Mouse (Mus musculus) gastrocnemius, adult 18-20 months (tissue): ENCODE results near the gene Wasf3. TPM values are rescaled to one million over a fixed set of nuclear protein-coding genes. Genes with fewer than 3 reads are reported as not detected.
"Not testable (repeated sequence)": the region's sequence is repeated elsewhere in the genome, so short reads cannot be mapped to it uniquely, and the experiment has no call there.

ENCODE experiments used
- DNase-seq: peaks from one replicate; pipeline ENCODE4 v3.0.0; 2021; ENCODE audit warnings: low spot score
- total RNA-seq, 2 experiments: library from RNA; stranded (reverse); gene quantifications; 2 replicates each; pipeline ENCODE4 v1.2.3; 2021

Wasf3 gene
- total RNA-seq, 2 experiments from 2014 or later = 0.78 to 0.85 TPM

DNA sequence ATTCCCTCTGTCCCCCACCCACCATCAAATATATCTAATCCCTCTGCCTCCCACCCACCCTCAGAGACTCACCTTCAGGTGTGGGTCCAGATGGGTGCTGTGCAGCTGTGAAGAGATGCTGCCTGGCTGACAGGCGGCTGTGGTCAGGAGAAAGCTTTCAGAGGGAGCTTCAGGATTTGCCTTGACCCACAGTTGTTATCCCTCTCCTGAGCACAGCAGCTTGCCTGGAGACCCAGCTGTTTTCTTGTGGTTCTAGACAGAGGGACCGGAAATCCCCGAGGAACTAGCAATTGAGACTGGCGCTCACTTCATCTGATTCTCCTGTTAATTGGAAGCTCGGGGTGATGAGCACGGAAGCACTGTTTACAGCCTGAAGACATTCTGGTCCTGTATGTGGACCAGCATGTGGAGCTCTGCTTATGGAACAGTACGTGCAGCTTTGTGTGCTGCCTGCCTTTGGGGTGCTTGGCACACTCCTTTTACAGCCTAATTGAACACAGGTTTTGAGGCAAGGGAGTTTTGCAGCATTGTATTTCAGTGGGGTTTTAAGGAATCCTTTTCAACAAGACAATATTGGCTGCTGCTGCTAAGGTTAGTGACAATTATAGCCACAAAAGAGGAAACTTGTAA, 54.5 kb downstream of the Wasf3 start:
- no peak for DNase-seq

DNA sequence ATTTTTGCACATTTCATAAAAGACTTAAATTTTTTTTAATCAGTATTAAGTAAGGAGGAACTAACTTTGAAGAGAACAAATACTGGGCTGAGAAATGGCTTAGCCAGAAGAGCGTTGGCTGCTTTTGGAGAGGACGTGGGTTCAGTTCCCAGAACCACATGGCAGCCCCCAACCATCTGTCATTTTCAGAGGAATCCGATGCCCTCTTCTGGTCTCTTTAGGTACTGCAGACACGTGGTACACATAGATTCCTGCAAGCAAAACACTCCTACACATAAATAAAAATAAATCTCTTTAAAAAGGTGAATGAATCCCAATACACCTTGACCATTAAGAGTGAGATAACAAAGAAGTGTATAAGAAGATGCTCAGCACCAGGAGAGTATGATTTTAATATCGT, 55.5 kb downstream of the Wasf3 start:
- no peak for DNase-seq

DNA sequence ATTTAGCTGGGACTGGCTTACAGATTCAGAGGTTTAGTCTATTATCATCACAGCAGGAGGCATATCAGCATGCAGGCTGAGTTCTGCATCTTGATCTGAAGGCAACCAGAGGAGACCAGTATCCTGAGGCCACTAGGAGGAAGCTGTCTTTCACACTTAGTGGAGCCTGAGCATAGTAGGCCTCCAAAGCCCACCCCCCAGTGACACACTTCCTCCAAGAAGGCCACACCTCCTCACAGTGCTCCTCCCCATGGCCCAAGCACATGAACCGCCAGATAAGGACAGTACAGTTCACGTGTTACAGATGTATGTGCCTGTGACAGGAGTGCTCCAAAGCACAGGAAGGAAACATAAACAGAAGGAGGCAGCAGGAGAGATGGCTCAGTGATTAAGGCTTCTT, 58.0 kb downstream of the Wasf3 start:
- DNase-seq = no peak

DNA sequence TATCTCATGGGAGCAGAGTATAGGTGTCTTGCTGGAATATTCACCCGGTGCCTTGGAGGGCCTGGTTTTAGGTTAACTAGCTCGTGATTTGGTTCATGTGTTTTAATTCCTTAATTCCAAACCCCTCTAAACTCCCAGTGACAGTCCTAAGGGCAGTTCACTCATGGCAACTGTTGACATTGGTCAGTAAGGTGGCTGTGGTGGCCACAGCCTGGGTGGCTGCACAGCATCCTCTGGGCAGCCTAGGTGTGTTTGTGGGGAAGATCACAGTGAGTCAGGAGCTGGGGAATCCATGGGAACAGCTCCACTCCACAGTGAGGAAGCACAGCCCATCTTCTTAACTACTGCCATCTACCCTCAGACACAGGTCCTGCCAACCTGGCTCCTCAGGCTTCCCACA, 61.8 kb downstream of the Wasf3 start:
- DNase-seq = no peak

DNA sequence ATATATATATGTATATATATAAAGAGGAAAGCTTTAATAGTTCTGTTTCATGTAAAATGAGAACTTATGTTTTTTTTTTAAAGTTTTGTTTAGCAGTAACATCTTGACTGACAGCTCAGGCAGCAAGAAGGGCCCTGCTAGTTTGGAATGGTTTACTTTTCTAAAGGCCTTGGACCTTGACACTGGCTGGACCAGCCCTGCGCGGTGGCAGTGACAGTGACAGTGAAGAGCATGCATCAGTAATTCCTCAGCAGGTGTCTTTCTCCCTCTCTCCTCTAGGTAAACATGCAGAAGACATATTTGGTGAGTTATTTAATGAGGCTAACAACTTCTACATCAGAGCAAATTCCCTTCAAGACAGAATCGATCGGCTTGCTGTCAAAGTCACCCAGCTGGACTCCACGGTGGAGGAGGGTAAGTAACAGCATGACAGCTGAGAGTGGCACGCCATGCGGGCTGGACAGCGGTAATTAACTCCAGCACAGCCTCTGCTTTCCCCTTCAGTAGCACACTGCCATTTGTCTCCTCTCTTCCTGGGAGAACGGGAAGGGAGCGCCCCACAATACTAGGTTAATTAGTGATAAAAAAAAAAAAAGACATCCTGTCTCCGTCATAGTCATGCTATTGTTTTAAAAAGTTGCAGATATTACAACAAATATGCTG, 66.9 kb downstream of the Wasf3 start:
- no peak for DNase-seq

DNA sequence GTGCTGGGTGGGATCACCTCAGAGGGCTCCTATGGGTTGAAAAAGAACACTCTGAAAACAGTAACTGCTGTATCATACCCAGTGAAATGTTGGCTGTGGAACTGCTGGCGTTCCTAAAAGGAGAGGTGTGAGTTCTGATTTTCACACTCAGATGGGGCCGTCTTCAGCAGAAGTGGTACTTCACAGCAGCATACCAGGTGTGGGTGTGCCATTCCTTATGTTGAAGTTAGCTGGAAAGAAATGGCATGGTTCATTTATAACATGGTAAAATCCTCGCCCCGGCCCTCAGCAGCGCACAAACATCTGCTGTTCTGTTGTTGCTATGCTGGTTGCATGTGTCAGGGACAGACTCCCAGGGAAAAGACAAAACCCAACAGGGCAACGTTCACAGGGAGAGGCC, 68.8 kb downstream of the Wasf3 start:
- DNase-seq = no peak

DNA sequence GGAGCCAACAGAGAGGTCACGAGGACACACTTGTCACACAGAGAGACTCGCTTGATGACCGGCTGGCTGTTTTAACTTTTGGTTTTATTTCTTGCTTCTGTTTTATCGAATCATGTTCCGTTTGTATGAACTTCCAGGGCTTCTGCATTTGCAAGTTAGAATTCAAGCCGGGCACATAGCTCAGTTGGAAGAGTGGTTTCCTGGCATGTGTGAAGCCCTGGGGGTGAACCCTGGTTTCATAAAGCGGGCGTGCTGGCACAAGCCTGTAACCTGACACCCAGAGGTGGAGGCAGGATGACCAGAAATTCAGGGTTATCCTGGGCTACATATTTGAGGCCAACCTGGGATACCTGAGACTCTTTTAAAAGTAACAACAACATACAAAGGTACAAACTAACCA, 76.8 kb downstream of the Wasf3 start:
- no peak for DNase-seq

DNA sequence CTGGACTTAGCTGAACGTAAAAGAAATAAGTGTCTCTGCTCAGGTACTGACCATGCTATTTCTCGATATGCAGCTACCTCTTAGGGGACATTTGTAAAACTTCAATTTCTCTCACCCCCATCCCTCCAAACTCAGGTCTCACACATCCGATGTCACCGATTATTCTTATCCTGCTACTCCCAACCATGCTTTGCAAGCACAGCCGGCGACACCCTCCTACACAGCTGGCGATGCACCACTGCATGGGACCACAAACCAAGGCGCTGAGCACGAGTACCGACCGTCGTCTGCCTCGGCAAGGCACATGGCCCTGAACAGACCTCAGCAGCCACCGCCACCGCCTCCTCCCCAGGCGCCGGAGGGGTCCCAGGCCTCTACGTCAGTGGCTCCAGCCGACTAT, 81.9 kb downstream of the Wasf3 start:
- no peak for DNase-seq

DNA sequence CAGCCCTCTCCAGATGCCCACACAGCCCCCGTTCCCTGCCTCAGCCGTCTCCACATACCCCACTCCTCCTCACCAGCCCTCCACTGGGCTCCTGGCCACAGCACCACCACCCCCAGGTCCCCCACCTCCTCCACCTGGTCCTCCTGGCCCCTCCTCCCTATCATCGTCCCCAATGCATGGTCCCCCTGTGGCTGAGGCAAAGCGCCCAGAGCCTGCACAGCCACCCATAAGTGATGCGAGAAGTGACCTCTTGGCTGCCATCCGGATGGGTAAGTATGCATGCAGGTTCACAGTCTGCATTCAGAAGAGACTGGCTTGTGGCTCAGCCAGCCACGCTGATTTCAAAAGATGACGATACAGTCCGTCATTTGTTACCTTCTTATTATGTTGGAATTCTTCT, 83.5 kb downstream of the Wasf3 start:
- no peak for DNase-seq

DNA sequence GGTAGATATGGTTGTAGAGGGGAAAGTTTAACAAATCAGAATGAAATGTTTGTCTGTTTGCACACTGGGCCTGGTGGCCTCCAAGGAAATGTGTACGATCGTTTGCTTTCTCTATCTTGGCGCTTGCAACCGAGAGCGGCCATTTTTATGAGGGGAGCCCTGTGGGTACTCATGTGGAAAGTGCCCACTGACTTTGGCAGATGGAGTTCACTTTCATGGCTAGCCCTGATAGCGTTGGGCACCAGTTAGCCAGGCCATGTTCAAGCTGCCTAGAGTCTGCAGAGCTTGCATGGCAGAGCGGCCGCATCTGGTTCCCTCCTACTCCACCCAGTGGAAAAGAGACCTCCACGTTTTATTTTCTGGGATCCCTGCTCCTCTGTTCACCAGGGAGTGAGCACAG, 86.0 kb downstream of the Wasf3 start:
- DNase-seq = no peak

DNA sequence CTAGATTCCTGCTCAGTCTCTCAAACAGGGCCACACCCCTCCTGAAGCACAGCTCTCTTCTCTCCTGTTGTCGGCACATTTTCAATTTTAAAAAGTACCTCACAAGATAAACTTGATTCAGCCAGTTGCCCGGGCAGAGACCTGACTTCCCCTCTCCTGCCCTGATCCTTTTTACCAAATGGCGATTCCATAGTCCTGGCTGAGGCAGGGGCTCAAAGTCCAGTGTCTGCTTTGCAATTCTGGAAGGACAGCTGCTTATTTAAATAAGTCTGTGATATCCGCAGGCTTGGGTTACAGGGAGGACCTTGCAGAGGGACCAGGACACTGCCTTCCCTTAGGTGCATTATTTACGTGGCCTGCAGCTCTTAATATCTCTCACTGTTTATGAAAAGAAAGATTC, 86.5 kb downstream of the Wasf3 start:
- DNase-seq = no peak

DNA sequence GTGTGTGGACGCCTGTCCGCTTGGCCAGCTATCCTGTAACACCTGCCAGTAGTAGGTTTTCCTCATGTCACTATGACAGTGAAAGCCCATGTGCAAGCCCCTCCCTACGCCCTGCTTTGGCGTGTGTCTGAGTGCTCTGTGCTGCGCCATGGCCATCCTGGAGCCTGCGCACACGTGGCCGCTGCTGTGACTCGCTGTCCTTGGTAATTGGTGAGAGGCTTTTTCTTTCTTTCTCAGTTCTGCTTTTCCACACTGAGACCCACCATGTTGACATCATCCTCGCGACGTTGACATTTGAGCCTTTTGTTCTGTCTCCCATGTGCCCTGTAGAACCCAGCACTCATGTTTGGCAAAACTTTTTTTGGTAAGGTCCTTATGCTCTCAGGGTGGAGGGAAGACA, 87.0 kb downstream of the Wasf3 start:
- no peak for DNase-seq

DNA sequence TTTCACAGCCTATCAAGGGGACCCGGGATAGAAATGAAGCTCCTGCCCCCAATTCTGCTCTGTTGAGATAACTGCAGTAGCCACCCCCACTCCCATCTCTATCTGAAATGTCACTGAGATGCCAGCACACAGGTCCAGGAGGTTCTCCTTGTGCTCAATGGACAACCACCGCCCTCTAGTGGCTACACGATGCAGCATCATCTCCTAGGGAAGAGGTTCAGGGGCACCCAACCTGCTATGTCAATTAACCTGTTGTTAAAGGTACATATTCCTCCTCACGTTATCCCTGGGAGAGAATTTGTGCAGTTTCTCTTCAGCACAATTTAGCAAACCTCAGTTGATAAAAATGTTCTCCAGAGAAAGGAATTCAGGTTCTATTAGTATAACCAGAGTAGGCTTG, 94.8 kb downstream of the Wasf3 start:
- peak; percentile 11 for DNase-seq

DNA sequence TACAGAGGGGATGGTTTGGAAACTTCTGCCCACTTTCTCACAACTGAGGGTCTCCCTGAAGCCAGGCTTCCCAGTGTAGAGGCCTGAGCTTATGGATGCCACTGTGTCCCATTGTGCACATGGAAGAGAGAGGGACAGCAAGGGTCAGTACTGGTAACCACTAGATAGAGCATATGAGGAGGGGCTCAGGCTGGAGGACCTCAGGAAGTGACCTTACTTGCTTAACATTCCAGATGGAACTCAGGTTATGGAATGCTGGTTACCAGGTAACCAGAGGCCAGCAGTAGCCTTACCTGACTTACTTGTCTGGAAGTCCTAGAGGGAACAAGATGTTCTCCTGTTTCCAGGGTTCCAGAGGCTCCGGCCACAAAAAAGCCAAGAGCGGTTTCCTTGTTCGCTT, 96.9 kb downstream of the Wasf3 start, which contains the start of gene Gm6408:
TSS of gene Gm6408 (plus strand) at position 301 of the 400 bp plus-strand sequence.
- not testable (repeated sequence) for DNase-seq

DNA sequence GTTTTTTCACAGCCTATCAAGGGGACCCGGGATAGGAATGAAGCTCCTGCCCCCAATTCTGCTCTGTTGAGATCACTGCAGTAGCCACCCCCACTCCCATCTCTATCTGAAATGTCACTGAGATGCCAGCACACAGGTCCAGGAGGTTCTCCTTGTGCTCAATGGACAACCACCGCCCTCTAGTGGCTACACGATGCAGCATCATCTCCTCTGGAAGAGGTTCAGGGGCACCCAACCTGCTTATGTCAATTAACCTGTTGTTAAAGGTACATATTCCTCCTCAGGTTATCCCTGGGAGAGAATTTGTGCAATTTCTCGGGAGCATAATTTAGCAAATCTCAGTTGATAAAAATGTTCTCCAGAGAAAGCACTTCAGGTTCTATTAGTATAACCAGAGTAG, 104.2 kb downstream of the Wasf3 start:
- not testable (repeated sequence) for DNase-seq

DNA sequence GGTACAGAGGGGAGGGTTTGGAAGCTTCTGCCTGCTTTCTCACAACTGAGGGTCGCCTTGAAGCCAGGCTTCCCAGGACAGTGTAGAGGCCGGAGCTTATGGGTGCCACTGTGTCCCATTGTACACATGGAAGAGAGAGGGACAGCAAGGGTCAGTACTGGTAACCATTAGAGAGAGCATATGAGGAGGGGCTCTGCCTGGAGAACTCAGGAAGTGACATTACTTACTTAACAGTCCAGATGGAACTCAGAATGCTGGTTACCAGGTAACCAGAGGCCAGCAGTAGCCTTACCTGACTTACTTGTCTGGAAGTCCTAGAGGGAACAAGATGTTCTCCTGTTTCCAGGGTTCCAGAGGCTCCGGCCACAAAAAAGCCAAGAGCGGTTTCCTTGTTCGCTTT, 106.3 kb downstream of the Wasf3 start, which contains the start of gene Gm6370:
TSS of gene Gm6370 (plus strand) at position 301 of the 400 bp plus-strand sequence.
- DNase-seq = not testable (repeated sequence)

DNA sequence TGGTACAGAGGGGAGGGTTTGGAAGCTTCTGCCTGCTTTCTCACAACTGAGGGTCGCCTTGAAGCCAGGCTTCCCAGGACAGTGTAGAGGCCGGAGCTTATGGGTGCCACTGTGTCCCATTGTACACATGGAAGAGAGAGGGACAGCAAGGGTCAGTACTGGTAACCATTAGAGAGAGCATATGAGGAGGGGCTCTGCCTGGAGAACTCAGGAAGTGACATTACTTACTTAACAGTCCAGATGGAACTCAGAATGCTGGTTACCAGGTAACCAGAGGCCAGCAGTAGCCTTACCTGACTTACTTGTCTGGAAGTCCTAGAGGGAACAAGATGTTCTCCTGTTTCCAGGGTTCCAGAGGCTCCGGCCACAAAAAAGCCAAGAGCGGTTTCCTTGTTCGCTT, 117.3 kb downstream of the Wasf3 start, which contains the start of gene 4930449I24Rik:
TSS of gene 4930449I24Rik (plus strand) at position 301 of the 400 bp plus-strand sequence.
- not testable (repeated sequence) for DNase-seq

DNA sequence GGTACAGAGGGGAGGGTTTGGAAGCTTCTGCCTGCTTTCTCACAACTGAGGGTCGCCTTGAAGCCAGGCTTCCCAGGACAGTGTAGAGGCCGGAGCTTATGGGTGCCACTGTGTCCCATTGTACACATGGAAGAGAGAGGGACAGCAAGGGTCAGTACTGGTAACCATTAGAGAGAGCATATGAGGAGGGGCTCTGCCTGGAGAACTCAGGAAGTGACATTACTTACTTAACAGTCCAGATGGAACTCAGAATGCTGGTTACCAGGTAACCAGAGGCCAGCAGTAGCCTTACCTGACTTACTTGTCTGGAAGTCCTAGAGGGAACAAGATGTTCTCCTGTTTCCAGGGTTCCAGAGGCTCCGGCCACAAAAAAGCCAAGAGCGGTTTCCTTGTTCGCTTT, 129.0 kb downstream of the Wasf3 start, which contains the start of gene Gm3402:
TSS of gene Gm3402 (plus strand) at position 301 of the 400 bp plus-strand sequence.
- DNase-seq = not testable (repeated sequence)

Other genes with a start within 250 kb of the Wasf3 start
- gene Gm5565, start 224.4 kb upstream of the Wasf3 start, total RNA-seq = not detected
- not detected for gene Gm6309, start 214.3 kb upstream of the Wasf3 start, total RNA-seq
- gene 1700001J03Rik, start 199.7 kb upstream of the Wasf3 start, total RNA-seq = 1 to 10 TPM; 1.1 to 1.2 TPM
- gene Rnf6, start 163.4 kb upstream of the Wasf3 start, total RNA-seq = 10 to 100 TPM; 37.0 to 41.0 TPM
- 10 to 100 TPM; 14.9 to 17.5 TPM for gene Cdk8, start 153.8 kb upstream of the Wasf3 start, total RNA-seq
- not detected for gene Gm6408, start 97.0 kb downstream of the Wasf3 start, total RNA-seq
- gene Gm6370, start 106.4 kb downstream of the Wasf3 start, total RNA-seq = not detected
- not detected for gene 4930449I24Rik, start 117.4 kb downstream of the Wasf3 start, total RNA-seq
- gene Gm3402, start 129.1 kb downstream of the Wasf3 start, total RNA-seq = not detected
- gene Gm3404, start 140.8 kb downstream of the Wasf3 start, total RNA-seq = not detected
- not detected for gene Gm3409, start 152.7 kb downstream of the Wasf3 start, total RNA-seq
- gene Gm3415, start 171.2 kb downstream of the Wasf3 start, total RNA-seq = not detected
- gene Gpr12, start 200.3 kb downstream of the Wasf3 start, total RNA-seq = not detected